Mouse (Mus musculus) ES-E14 (cell line): ENCODE results near the gene Rbm39. TPM values are rescaled to one million over a fixed set of nuclear protein-coding genes. Genes with fewer than 3 reads are reported as not detected.
A peak's percentile ranks its signal among the peaks of the same experiment; 100 is the strongest.

ENCODE experiments used
- DNase-seq: peaks from one replicate; pipeline ENCODE4 v3.0.0-alpha.2; 2013; ENCODE audit warnings: low read depth, low spot score
- H3K27ac ChIP-seq: 2 replicates; pipeline ENCODE4 v1.5.1; 2012; ENCODE audit warnings: low read depth, mild to moderate bottlenecking, low read length, moderate library complexity, mixed read lengths; ENCODE audit not compliant: poor library complexity, insufficient read depth, severe bottlenecking
- H3K36me3 ChIP-seq: 2 replicates; pipeline ENCODE4 v1.6.1; 2012; ENCODE audit warnings: mild to moderate bottlenecking, low read length, moderate library complexity, mixed read lengths; ENCODE audit not compliant: control insufficient read depth, poor library complexity, insufficient read depth, severe bottlenecking
- H3K4me1 ChIP-seq, 2 experiments: fragments of 150-350 bp in 1 of 2; sonication (generic) in 1 of 2; 2 replicates each; pipeline ENCODE4 v1.6.1; 2012; ENCODE audit warnings: low read length in 2 of 2, mild to moderate bottlenecking in 1 of 2, mixed read lengths in 1 of 2; ENCODE audit not compliant: control insufficient read depth in 2 of 2, insufficient read depth in 2 of 2, poor library complexity in 1 of 2
- H3K4me3 ChIP-seq, 2 experiments: fragments of 150-350 bp in 1 of 2; sonication (generic) in 1 of 2; 2 replicates each; pipeline ENCODE4 v1.5.1; 2012; ENCODE audit warnings: low read length in 2 of 2, low read depth in 1 of 2, mild to moderate bottlenecking in 1 of 2, mixed read lengths in 1 of 2; ENCODE audit not compliant: insufficient read depth in 1 of 2, poor library complexity in 1 of 2, severe bottlenecking in 1 of 2
- H3K9ac ChIP-seq: 2 replicates; pipeline ENCODE4 v1.6.1; 2012; ENCODE audit warnings: low read depth, mild to moderate bottlenecking, low read length, mixed read lengths; ENCODE audit not compliant: poor library complexity, insufficient read depth, severe bottlenecking
- H3K9me3 ChIP-seq: fragments of 150-350 bp; sonication (generic); 2 replicates; pipeline ENCODE4 v1.6.1; 2012; ENCODE audit warnings: low read depth, mild to moderate bottlenecking, low read length; ENCODE audit not compliant: control insufficient read depth, insufficient read depth
- CHD2 ChIP-seq: IDR thresholded peaks from 2 replicates; pipeline ENCODE4 v1.6.1; 2014; ENCODE audit warnings: mild to moderate bottlenecking, low read depth, low read length, inconsistent platforms
- HCFC1 ChIP-seq: IDR thresholded peaks from 2 replicates; pipeline ENCODE4 v1.6.1; 2012; ENCODE audit warnings: low read length, inconsistent platforms, borderline replicate concordance; ENCODE audit not compliant: insufficient read depth
- MAFK ChIP-seq: IDR thresholded peaks from 2 replicates; pipeline ENCODE4 v1.6.1; 2014; ENCODE audit warnings: mild to moderate bottlenecking, low read depth, low read length, inconsistent platforms; ENCODE audit not compliant: insufficient read depth
- ZC3H11A ChIP-seq: IDR thresholded peaks from 2 replicates; pipeline ENCODE4 v1.6.1; 2012; ENCODE audit warnings: low read depth, mild to moderate bottlenecking, inconsistent platforms, low read length, borderline replicate concordance
- ZNF384 ChIP-seq: IDR thresholded peaks from 2 replicates; pipeline ENCODE4 v1.6.1; 2012; ENCODE audit warnings: low read depth, low read length, inconsistent platforms
- in situ Hi-C, 2 experiments: fragments of 600-800 bp; cut with MboI; formaldehyde crosslinking; loops; one replicate each; pipeline ENCODE4 v1.15.1; 2025; ENCODE audit warnings: low sequenced_read_pairs in 2 of 2, inconsistent platforms in 1 of 2; ENCODE audit not compliant: unreplicated experiment in 2 of 2
- total RNA-seq: library from RNA; depleted of rRNA; stranded (reverse); fragments of 300-350 nt; gene quantifications from 2 replicates; pipeline ENCODE4 v1.2.3, GENCODE M21; 2012

Rbm39 gene
- total RNA-seq, 1 experiment: 411 TPM

- no peak overlapping the region for H3K27ac ChIP-seq
- H3K4me1 ChIP-seq: peaks cover 0 to 2% of the 10 kb centered on the region in 2 experiments; a peak in 2 of 4 replicates
- peaks cover 11% of the 10 kb centered on the region for H3K36me3 ChIP-seq
- H3K9ac ChIP-seq: no peak overlapping the region
- no peak for DNase-seq
- H3K9me3 ChIP-seq: no peaks in the 10 kb centered on the region
- no peak overlapping the region for H3K4me3 ChIP-seq
- in situ Hi-C loops: no loop called here
- TF ChIP-seq MAFK (no peak), ZC3H11A (no peak), HCFC1 (no peak), ZNF384 (no peak), CHD2 (no peak)
Observed at GRCm38 (mm10) chr2:156181592-156181991, 1.6 kb upstream of the Rbm39 start.

- H3K27ac ChIP-seq: peak overlapping the region; percentile 70; the same call in 1 of the 2 replicates
- H3K4me1 ChIP-seq: peaks cover 0 to 2% of the 10 kb centered on the region in 2 experiments; a peak in 2 of 4 replicates
- DNase-seq: no peak
- peak overlapping the region; percentile 91 for H3K9ac ChIP-seq
- in situ Hi-C loops: no loop called here
- peak overlapping the region; percentile 57 to 68 for H3K4me3 ChIP-seq
- no peak for TF ChIP-seq ZC3H11A
- no peak for TF ChIP-seq MAFK
- TF ChIP-seq HCFC1: no peak
- no peak for TF ChIP-seq ZNF384
- no peak for TF ChIP-seq CHD2
- peaks cover 11% of the 10 kb centered on the region for H3K36me3 ChIP-seq
- no peaks in the 10 kb centered on the region for H3K9me3 ChIP-seq
Observed at GRCm38 (mm10) chr2:156180824-156181590, 969 bp upstream of the Rbm39 start.

- Histone ChIP-seq H3K27ac (peak overlapping the region; percentile 96), H3K4me1 (peaks cover 0 to 2% of the 10 kb centered on the region in 2 experiments; a peak in 2 of 4 replicates), H3K4me3 (peak overlapping the region; percentile 72 to 90), H3K36me3 (peaks cover 14% of the 10 kb centered on the region), H3K9me3 (no peaks in the 10 kb centered on the region), H3K9ac (peak overlapping the region; percentile 99)
- in situ Hi-C loops: no loop called here
- TF ChIP-seq HCFC1: no peak
- no peak for TF ChIP-seq ZC3H11A
- no peak for TF ChIP-seq ZNF384
- no peak for TF ChIP-seq CHD2
- no peak for TF ChIP-seq MAFK
- DNase-seq: no peak
Observed at GRCm38 (mm10) chr2:156179796-156180093, 293 bp downstream of the Rbm39 start.

GRCm38 (mm10) chr2:156179046-156179795, 817 bp downstream of the Rbm39 start:
- peak overlapping the region; percentile 96 for H3K27ac ChIP-seq
- DNase-seq: peak; percentile 39
- peaks cover 14% of the 10 kb centered on the region for H3K36me3 ChIP-seq
- peak overlapping the region; percentile 99 for H3K9ac ChIP-seq
- peak overlapping the region; percentile 72 to 90 for H3K4me3 ChIP-seq
- H3K4me1 ChIP-seq: peaks cover 0 to 2% of the 10 kb centered on the region in 2 experiments; a peak in 2 of 4 replicates
- H3K9me3 ChIP-seq: no peaks in the 10 kb centered on the region
- TF ChIP-seq HCFC1 (peak; percentile 8; the same call in 1 of the 2 replicates), MAFK (no peak), ZNF384 (no peak), CHD2 (no peak), ZC3H11A (no peak)
- in situ Hi-C loops: no loop called here
